Mouse (Mus musculus): ENCODE measurements around the gene Cyp2f2. TPM values are rescaled to one million over a fixed set of nuclear protein-coding genes. Genes with fewer than 3 reads are reported as not detected.

Gene Cyp2f2
- total RNA-seq (2021), result not detected

DNA sequence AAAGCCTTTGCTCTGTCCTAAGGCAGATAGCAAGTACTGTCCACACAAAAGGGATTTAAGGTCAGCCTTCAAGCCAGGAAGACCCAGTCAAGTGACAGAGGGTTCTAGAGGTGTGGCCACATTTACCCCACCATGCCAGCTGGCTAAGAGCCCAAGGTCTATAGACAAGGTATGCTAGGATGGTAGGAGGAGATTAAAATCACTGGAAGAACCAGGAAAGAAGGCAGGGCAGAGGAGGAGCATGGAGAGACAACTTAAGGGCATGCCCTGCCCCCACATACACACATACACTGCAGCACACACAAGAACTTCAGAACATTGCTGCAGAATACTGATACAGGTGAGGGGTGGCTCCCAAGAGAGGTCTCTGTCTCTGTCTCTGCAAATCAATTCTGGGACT is at the start of gene Cyp2f2:
Gene Cyp2f2, plus strand, starts transcription at position 234 of the 400 bp plus-strand sequence.
- intact Hi-C loops (cut with DNase I), result no loop called here
- DNase-seq, result no peak

GRCm38 (mm10) chr7:27078641-27079040 is 41.1 kb upstream of the Cyp2f2 start:
- no peak for DNase-seq
- intact Hi-C loops (cut with DNase I), result no loop called here

- DNase-seq, result no peak
- intact Hi-C loops (cut with DNase I), result no loop called here
These were observed 38.1 kb upstream of the Cyp2f2 start for GRCm38 (mm10) chr7:27081625-27082024.

GRCm38 (mm10) chr7:27091039-27091438 is 28.7 kb upstream of the Cyp2f2 start:
- DNase-seq, result no peak
- intact Hi-C loops (cut with DNase I), result no loop called here

- DNase-seq, result no peak
- intact Hi-C loops (cut with DNase I), result no loop called here
These were observed 27.5 kb upstream of the Cyp2f2 start for GRCm38 (mm10) chr7:27092038-27092703.

DNA sequence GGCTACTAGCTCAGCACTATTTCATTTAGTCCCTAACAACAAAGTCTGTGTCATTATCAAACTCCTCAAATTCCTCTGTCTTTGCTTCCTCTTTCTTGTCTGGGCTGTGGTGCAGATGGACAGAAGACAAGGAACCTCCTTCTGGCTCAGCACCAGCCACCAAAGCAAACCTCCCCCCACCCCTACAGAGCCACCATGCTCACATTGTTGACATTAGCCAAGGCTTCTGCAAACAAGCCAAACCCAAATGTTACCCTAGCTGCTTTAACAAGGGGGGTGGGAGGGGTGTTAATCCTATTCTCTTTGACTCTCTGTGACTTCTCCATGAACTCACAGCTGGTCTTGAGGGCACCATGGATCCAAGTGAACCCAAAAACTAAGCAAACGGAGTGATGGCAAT is 26.8 kb upstream of the Cyp2f2 start:
- no peak for DNase-seq
- intact Hi-C loops (cut with DNase I), result no loop called here

GRCm38 (mm10) chr7:27104882-27105281 is 14.8 kb upstream of the Cyp2f2 start:
- intact Hi-C loops (cut with DNase I), result loop anchor here (10.0 kb wide), 1 partner anchor 1230 kb away; no protein-coding TSS in a partner anchor
- no peak for DNase-seq

GRCm38 (mm10) chr7:27110327-27110726 is 9.4 kb upstream of the Cyp2f2 start:
- no peak for DNase-seq
- intact Hi-C loops (cut with DNase I), result no loop called here

DNA sequence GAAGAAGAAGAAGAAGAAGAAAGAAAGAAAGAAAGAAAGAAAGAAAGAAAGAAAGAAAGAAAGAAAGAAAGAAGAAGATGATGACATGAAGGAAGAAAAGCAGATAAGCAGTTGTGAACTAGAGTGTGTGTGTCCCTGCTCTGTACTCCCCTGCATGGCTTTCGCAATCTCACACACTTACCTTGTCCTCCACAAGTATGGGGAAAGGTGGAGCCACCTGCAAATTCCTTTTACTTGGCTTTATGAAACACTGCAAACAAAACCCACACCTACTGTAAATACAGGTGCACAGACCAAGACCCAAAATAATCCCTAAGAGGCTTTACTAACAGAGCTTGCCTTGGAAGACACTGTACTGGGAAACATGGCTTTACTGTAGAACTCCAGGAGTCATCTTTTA is 8.7 kb upstream of the Cyp2f2 start:
- intact Hi-C loops (cut with DNase I), result no loop called here
- no peak for DNase-seq

GRCm38 (mm10) chr7:27111987-27112386 is 7.7 kb upstream of the Cyp2f2 start:
- intact Hi-C loops (cut with DNase I), result no loop called here

DNA sequence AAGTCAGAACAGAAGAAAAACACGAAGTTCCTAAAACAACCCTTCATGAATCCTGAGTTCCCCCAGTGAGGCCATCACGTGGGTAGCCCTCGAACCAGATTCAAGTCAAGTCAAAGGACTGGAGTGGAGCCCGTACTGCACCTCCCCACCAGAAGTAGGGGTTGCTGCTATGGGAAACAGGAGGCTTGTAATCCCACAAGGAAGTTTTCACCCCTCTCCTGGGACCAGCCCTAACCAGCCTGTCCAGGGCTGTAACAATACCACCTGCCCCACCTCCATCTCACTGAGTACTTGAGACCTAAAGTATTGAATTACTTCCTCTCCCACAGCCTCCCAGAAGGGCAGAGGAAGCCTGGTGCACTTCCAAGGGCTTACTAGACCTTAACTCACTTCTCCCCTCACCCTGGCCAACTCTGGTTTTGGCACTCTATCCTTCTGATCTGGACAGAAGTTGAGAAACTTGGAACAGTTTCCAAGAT is 1.6 kb upstream of the Cyp2f2 start:
- no peak for DNase-seq
- intact Hi-C loops (cut with DNase I), result no loop called here

More at GRCm38 (mm10) chr7:27111987-27112386, 7.7 kb upstream of the Cyp2f2 start:
- no peak for DNase-seq

- intact Hi-C loops (cut with DNase I), result no loop called here
- no peak for DNase-seq
These were observed 4.7 kb downstream of the Cyp2f2 start for GRCm38 (mm10) chr7:27124305-27124832.

DNA sequence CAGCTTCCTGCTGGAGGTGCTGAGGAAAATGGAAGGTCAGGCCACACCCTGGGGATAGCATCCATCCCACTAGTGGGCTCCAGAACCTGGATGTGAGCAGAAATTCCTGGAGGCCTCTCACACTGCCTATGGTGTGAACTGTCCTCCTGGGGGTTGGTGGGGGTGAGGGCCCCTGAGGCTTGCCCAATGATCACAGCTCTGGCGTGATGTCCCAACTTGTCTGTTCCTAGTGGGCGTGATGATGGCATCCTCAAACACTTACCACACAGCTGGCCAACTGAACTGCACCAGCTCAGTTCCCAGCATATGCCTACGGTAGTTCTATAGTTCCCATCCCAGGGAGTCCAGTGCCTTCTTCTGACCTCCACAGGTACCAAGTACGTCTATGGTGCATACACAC is 5.3 kb downstream of the Cyp2f2 start:
- intact Hi-C loops (cut with DNase I), result no loop called here
- DNase-seq, result no peak

DNA sequence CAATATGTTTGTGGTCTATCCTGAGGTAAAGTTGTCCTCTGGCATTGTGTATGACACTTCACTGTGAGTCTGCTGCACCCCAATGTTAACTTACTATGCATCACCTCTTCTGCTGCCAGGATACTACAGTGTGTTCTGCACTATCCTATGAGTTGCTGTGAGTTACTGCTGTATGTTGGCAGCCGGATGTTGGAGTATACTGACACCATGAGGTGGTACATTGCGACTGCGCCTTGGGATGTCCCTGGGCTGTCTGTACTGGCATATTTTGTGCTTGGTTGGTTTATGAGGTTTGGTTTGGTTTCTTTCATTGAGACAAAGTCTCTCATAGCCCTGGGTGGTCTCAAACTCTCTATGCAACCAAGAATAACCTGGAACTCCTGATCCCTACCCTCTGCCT is 8.5 kb downstream of the Cyp2f2 start:
- no peak for DNase-seq
- intact Hi-C loops (cut with DNase I), result no loop called here

DNA sequence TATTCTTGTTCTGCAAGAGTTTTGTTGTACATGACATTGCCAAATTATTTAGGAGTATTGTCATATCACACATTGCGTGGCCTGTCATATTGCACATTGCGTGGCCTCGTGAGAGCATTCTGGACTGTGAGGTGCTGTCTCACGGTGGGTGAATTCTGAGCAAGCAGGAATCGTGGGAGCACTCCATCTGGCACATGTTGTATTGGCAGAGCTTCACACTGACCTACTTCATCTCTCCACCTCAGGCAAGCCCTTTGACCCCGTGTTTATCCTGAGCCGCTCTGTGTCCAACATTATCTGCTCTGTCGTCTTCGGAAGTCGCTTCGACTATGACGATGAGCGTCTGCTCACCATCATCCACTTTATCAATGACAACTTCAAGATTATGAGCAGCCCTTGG is 9.2 kb downstream of the Cyp2f2 start:
- intact Hi-C loops (cut with DNase I), result no loop called here
- no peak for DNase-seq

DNA sequence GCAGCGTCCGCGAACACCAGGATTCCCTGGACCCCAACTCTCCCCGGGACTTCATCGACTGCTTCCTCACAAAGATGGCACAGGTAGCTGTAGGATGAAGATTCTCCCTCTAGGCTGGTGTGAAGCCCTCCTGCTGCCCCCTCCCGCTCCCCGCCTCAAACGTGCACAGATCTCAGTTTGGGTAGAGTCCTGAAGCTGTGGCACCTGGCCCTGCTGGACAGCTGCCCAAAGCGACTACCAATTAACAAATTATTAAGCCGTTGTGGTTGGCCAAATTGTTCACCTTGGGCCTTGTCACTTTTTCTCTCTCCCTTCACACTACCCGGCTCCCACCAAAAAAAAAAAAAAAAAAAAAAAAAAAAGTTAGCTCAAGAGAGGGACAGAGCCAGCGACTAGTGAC is 10.1 kb downstream of the Cyp2f2 start:
- DNase-seq, result no peak
- intact Hi-C loops (cut with DNase I), result no loop called here

- intact Hi-C loops (cut with DNase I), result no loop called here
- DNase-seq, result no peak
These were observed 11.0 kb downstream of the Cyp2f2 start for GRCm38 (mm10) chr7:27130521-27131370.

GRCm38 (mm10) chr7:27131387-27131786 is 11.7 kb downstream of the Cyp2f2 start:
- DNase-seq, result no peak
- intact Hi-C loops (cut with DNase I), result no loop called here

DNA sequence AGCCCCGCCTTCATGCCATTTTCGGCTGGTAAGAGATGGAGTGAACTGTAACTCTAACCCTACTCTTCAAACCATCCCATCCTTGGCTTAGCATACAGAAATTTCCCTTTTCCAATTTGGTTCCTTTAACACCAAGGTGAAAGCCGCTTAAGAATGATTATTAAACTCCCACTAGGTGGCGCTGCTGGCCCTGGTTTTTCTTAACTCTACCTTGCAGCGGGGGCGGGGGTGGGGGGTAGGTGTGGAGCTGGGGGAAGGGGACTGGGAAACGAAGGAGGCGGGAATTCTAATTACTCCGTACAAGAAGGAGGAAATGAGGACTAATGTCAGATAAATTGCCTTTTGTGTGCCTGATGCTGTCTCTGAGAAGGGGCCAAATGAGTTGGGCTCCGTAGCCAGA is 12.9 kb downstream of the Cyp2f2 start:
- intact Hi-C loops (cut with DNase I), result no loop called here
- DNase-seq, result peak; percentile 75

DNA sequence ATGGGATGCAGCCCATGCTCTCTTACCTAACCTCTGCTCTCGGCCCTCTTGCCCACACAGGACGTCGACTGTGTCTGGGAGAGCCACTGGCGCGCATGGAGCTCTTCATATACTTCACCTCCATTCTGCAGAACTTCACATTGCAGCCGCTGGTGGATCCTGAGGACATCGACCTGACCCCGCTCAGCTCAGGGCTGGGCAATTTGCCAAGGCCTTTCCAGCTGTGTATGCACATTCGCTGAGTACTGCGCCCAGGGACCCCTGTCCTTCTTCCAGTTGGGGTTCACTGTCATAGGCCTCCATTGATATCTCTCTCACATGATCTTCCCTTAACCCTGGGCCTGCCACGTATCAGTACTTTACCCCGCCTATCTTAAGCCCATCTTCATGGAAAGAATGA is 13.4 kb downstream of the Cyp2f2 start:
- no peak for DNase-seq
- intact Hi-C loops (cut with DNase I), result no loop called here

DNA sequence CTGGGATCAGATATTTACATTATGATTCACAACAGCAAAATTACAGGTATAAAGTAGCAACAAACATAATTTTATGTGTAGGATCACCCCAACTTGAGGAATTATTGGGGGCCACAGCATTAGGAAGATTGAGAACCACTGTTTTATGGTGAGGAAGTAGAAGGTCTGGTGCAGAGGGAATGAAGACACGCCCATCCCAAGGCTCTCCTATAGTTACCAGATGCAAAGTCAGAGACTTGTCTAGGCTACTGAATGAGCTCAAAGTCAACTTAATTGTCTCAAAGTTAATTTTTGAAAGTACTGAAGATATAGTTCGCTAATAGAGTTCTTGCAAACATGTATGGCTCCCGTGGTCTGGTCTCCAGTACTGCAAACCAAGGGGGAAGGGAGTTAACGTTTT is 14.0 kb downstream of the Cyp2f2 start:
- intact Hi-C loops (cut with DNase I), result no loop called here
- DNase-seq, result no peak

Data from left cerebral cortex, postnatal 4 days (tissue).